Comparison of ENCODE assay signal across 23 mouse cellular contexts in the genomic region with DNA sequence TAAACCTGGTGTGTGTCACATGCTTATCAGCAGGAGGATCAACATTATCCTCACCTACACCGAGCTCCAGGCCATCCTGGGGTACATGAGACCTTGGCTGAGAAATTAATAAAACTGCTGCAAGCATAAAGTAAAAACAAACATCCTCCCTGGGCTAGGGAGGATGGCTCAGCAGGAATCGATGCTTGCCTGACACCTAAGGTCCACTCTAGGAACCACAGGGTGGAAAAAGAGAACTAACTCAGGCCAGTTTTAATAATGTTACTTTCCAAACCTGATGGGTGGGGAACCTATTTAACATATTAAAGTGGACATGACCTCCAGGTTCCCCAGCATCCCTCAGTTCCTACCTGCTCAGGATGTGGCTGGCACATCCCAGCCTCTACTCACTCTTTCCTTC. TPM values are rescaled to one million over a fixed set of nuclear protein-coding genes. Genes with fewer than 3 reads are reported as not detected.
DNase-seq lines count a peak whose midpoint lies in the region; ATAC-seq and TF ChIP-seq lines count a peak whose summit lies in the region.
"Had no signal": no experiment of that assay in that cellular context is flagged by ENCODE, and none has a peak within 500 bp of the region (broad histone marks: within the 10 kb centered on the region; RNA-seq: fewer than 3 reads in every experiment).

No protein-coding gene starts in this region.

- H3K4me1 ChIP-seq in intestine, postnatal 0 days (replicated peaks; ENCODE audit: control insufficient read depth, insufficient read depth, low read length), result no peaks in the 10 kb centered on the region
- no peaks in the 10 kb centered on the region for H3K4me1 ChIP-seq in intestine, embryonic 16.5 days (ENCODE audit: control insufficient read depth, insufficient read depth, low read length)
- no peaks in the 10 kb centered on the region for H3K4me1 ChIP-seq in lung, embryonic 14.5 days (ENCODE audit: insufficient read depth)
- H3K4me1 ChIP-seq in ES-Bruce4 (ENCODE audit: control insufficient read depth, insufficient read depth, low read length), result no peaks in the 10 kb centered on the region
- H3K4me1 ChIP-seq: forebrain, embryonic 12.5 days; hindbrain, embryonic 12.5 days had no signal

- peak; percentile 42 for TF ChIP-seq CTCF in intestine, postnatal 0 days (IDR thresholded peaks at IDR 0.05; ENCODE audit: low read depth)
- peak; percentile 20; the same call in 1 of the 2 replicates for TF ChIP-seq CTCF in lung, embryonic 14.5 days (IDR thresholded peaks at IDR 0.05; ENCODE audit: low read depth)
- no peak for TF ChIP-seq CTCF in ES-Bruce4 (IDR thresholded peaks at IDR 0.05; ENCODE audit: low read depth, low read length)

- TF ChIP-seq POLR2A in ES-Bruce4 (IDR thresholded peaks at IDR 0.05; ENCODE audit: insufficient read depth, low read length), result no peak

- no peak overlapping the region for H3K4me3 ChIP-seq in intestine, postnatal 0 days (ENCODE audit: low read depth, low read length)
- H3K4me3 ChIP-seq in intestine, embryonic 16.5 days (ENCODE audit: low read length), result no peak overlapping the region
- H3K4me3 ChIP-seq in lung, embryonic 14.5 days (ENCODE audit: low read depth, low read length), result no peak overlapping the region
- no peak overlapping the region for H3K4me3 ChIP-seq in ES-Bruce4 (ENCODE audit: low read depth, low read length)
- H3K4me3 ChIP-seq: embryonic facial prominence, embryonic 12.5 days; forebrain, embryonic 12.5 days; heart, embryonic 13.5 days; hindbrain, embryonic 12.5 days had no signal

- no peaks in the 10 kb centered on the region for H3K9me3 ChIP-seq in intestine, postnatal 0 days (ENCODE audit: control insufficient read depth)
- H3K9me3 ChIP-seq in intestine, embryonic 16.5 days (ENCODE audit: control insufficient read depth, low read length), result no peaks in the 10 kb centered on the region
- no peaks in the 10 kb centered on the region for H3K9me3 ChIP-seq in lung, embryonic 14.5 days (ENCODE audit: low read depth, low read length)
- H3K9me3 ChIP-seq in ES-Bruce4 (replicated peaks; ENCODE audit: control insufficient read depth, insufficient read depth, low read length, poor library complexity, severe bottlenecking), result no peaks in the 10 kb centered on the region
- H3K9me3 ChIP-seq: embryonic facial prominence, embryonic 12.5 days; G1E had no signal

- no peak for TF ChIP-seq EP300 in ES-Bruce4 (IDR thresholded peaks at IDR 0.05; ENCODE audit: insufficient read depth, low read depth, low read length)

- H3K36me3 ChIP-seq in intestine, postnatal 0 days (ENCODE audit: control insufficient read depth, insufficient read depth), result no peaks in the 10 kb centered on the region; the same call in 1 of the 2 replicates
- H3K36me3 ChIP-seq in intestine, embryonic 16.5 days (ENCODE audit: control insufficient read depth, insufficient read depth, low read length), result no peaks in the 10 kb centered on the region
- no peaks in the 10 kb centered on the region for H3K36me3 ChIP-seq in lung, embryonic 14.5 days (ENCODE audit: insufficient read depth)
- no peaks in the 10 kb centered on the region for H3K36me3 ChIP-seq in ES-Bruce4 (ENCODE audit: control insufficient read depth, insufficient read depth, low read length, poor library complexity, severe bottlenecking)
- H3K36me3 ChIP-seq: forebrain, embryonic 12.5 days; hindbrain, embryonic 12.5 days had no signal

- no peak overlapping the region for H3K4me2 ChIP-seq in intestine, postnatal 0 days (replicated peaks; ENCODE audit: low read depth)
- H3K4me2 ChIP-seq in intestine, embryonic 16.5 days (ENCODE audit: low read depth, low read length), result no peak overlapping the region
- no peak overlapping the region for H3K4me2 ChIP-seq in lung, embryonic 14.5 days
- H3K4me2 ChIP-seq: embryonic facial prominence, embryonic 12.5 days; forebrain, embryonic 12.5 days; heart, embryonic 13.5 days; hindbrain, embryonic 12.5 days had no signal

- WGBS in intestine, postnatal 0 days, result 36% methylated on average over 2 of the region's 2 CpGs
- 36% methylated on average over 2 of the region's 2 CpGs for WGBS in intestine, embryonic 16.5 days
- WGBS in lung, embryonic 14.5 days, result 18% methylated on average over 2 of the region's 2 CpGs

- DNase-seq in lung, embryonic 14.5 days, result no peak
- no peak for DNase-seq in lung, adult 18-20 months
- DNase-seq in A20 (ENCODE audit: low read depth, low spot score), result peak; percentile 16
- DNase-seq in B cell, adult 2 months, result no peak
- DNase-seq: adrenal gland, adult 8-10 months; adrenal gland, postnatal 36 days; cerebellum, adult 2 months; cerebellum, postnatal 25 days; gastrocnemius, postnatal 10 days; heart, postnatal 10 days; heart, postnatal 4 days had no signal

- no peak overlapping the region for H3K9ac ChIP-seq in intestine, postnatal 0 days (ENCODE audit: low read depth, low read length)
- H3K9ac ChIP-seq in intestine, embryonic 16.5 days (ENCODE audit: low read depth, low read length), result no peak overlapping the region
- no peak overlapping the region for H3K9ac ChIP-seq in lung, embryonic 14.5 days
- no peak overlapping the region for H3K9ac ChIP-seq in ES-Bruce4 (ENCODE audit: low read depth, poor library complexity, severe bottlenecking)
- H3K9ac ChIP-seq: embryonic facial prominence, embryonic 12.5 days; forebrain, embryonic 12.5 days; heart, embryonic 13.5 days; hindbrain, embryonic 12.5 days had no signal

- H3K27me3 ChIP-seq in intestine, postnatal 0 days (replicated peaks; ENCODE audit: control insufficient read depth, insufficient read depth, low read length), result no peaks in the 10 kb centered on the region
- no peaks in the 10 kb centered on the region for H3K27me3 ChIP-seq in intestine, embryonic 16.5 days (replicated peaks; ENCODE audit: control insufficient read depth, insufficient read depth, low read length)
- H3K27me3 ChIP-seq in lung, embryonic 14.5 days (ENCODE audit: insufficient read depth, low read length), result no peaks in the 10 kb centered on the region
- H3K27me3 ChIP-seq in ES-Bruce4 (ENCODE audit: control insufficient read depth, insufficient read depth, low read length, poor library complexity, severe bottlenecking), result no peaks in the 10 kb centered on the region
- H3K27me3 ChIP-seq: embryonic facial prominence, embryonic 12.5 days; forebrain, embryonic 12.5 days; heart, embryonic 13.5 days; hindbrain, embryonic 12.5 days had no signal

- ATAC-seq in intestine, postnatal 0 days, result no peak
- ATAC-seq in intestine, embryonic 16.5 days, result no peak
- no peak for ATAC-seq in lung, embryonic 14.5 days (ENCODE audit: insufficient read depth)
- ATAC-seq: forebrain, embryonic 16.5 days; hindbrain, embryonic 16.5 days; inflammation-experienced regulatory T-cells, adult 6 months had no signal

- no peak overlapping the region for H3K27ac ChIP-seq in intestine, postnatal 0 days (ENCODE audit: low read depth, low read length)
- H3K27ac ChIP-seq in intestine, embryonic 16.5 days (ENCODE audit: low read length), result no peak overlapping the region
- H3K27ac ChIP-seq in lung, embryonic 14.5 days (ENCODE audit: low read depth), result no peak overlapping the region
- 0 out of 2 replicates have a peak overlapping the region, but pooled peaks have one; percentile 13 for H3K27ac ChIP-seq in ES-Bruce4 (ENCODE audit: insufficient read depth, low read length)
- H3K27ac ChIP-seq: embryonic facial prominence, embryonic 12.5 days; forebrain, embryonic 12.5 days; heart, embryonic 13.5 days; hindbrain, embryonic 12.5 days had no signal

RNA-seq across cellular contexts. Expression of a gene that starts 14.8 kb away (rescaled TPM):
- polyA plus RNA-seq in intestine, postnatal 0 days (2015; fragmentation: Nextera tagmentation; extraction: Ambion mirVana), result 3.6 and 4.7 TPM in 2 replicates
- 1.8 and 2.0 TPM in 2 replicates for polyA plus RNA-seq in intestine, embryonic 16.5 days (2015; fragmentation: Nextera tagmentation; extraction: Ambion mirVana)
- polyA plus RNA-seq in lung, embryonic 14.5 days (2014; fragmentation: Nextera tagmentation; extraction: Ambion mirVana), result 2.8 and 3.2 TPM in 2 replicates
- polyA plus RNA-seq in ES-Bruce4 (2011; ENCODE audit: insufficient read depth, insufficient read length, low read depth, missing spikeins), result 3.1 and 4.2 TPM in 2 replicates
- polyA plus RNA-seq: C2C12, G1E had no signal

RNA-seq across cellular contexts. Expression of a gene that starts 47.0 kb away (rescaled TPM):
- polyA plus RNA-seq in intestine, postnatal 0 days (2015; fragmentation: Nextera tagmentation; extraction: Ambion mirVana), result 18.2 and 19.3 TPM in 2 replicates
- 24.5 and 25.0 TPM in 2 replicates for polyA plus RNA-seq in intestine, embryonic 16.5 days (2015; fragmentation: Nextera tagmentation; extraction: Ambion mirVana)
- 58.3 and 61.8 TPM in 2 replicates for polyA plus RNA-seq in lung, embryonic 14.5 days (2014; fragmentation: Nextera tagmentation; extraction: Ambion mirVana)
- 177 and 181 TPM in 2 replicates for polyA plus RNA-seq in ES-Bruce4 (2011; ENCODE audit: insufficient read depth, insufficient read length, low read depth, missing spikeins)
